Comparison of ENCODE assay signal across 22 mouse cellular contexts in genomic region chr12:56804487-56804886, GRCm38 (mm10).
DNase-seq lines count a peak whose midpoint lies in the region; ATAC-seq lines count a peak whose summit lies in the region.
"Had no signal": no experiment of that assay in that cellular context is flagged by ENCODE, and none has a peak within 500 bp of the region (broad histone marks: within the 10 kb centered on the region; RNA-seq: fewer than 3 reads in every experiment).

No protein-coding gene starts in this region.

- no peak overlapping the region for H3K4me2 ChIP-seq in kidney, embryonic 16.5 days (replicated peaks; ENCODE audit: low read depth, low read length)
- H3K4me2 ChIP-seq in embryonic facial prominence, embryonic 12.5 days (replicated peaks), result no peak overlapping the region
- H3K4me2 ChIP-seq: embryonic facial prominence, embryonic 15.5 days; heart, embryonic 13.5 days; hindbrain, embryonic 14.5 days; liver, embryonic 12.5 days had no signal

- H3K27me3 ChIP-seq in kidney, embryonic 16.5 days (ENCODE audit: insufficient read depth, low read length), result no peaks in the 10 kb centered on the region
- H3K27me3 ChIP-seq in embryonic facial prominence, embryonic 12.5 days, result no peaks in the 10 kb centered on the region
- H3K27me3 ChIP-seq: embryonic facial prominence, embryonic 15.5 days; heart, embryonic 13.5 days; liver, embryonic 12.5 days; megakaryocyte, embryonic 14.5 days had no signal

- H3K27ac ChIP-seq in kidney, embryonic 16.5 days (ENCODE audit: low read length), result no peak overlapping the region
- H3K27ac ChIP-seq in embryonic facial prominence, embryonic 12.5 days, result no peak overlapping the region
- H3K27ac ChIP-seq: embryonic facial prominence, embryonic 15.5 days; gastrocnemius, adult 2 months; heart, embryonic 13.5 days; hindbrain, embryonic 14.5 days; liver, embryonic 12.5 days; stomach, postnatal 0 days had no signal

- H3K9ac ChIP-seq in kidney, embryonic 16.5 days (replicated peaks; ENCODE audit: low read length), result no peak overlapping the region
- H3K9ac ChIP-seq in embryonic facial prominence, embryonic 12.5 days, result no peak overlapping the region
- H3K9ac ChIP-seq: embryonic facial prominence, embryonic 15.5 days; heart, embryonic 13.5 days; hindbrain, embryonic 14.5 days; liver, embryonic 12.5 days had no signal

- DNase-seq in kidney, adult 8-10 months, result no peak
- DNase-seq in retina, postnatal 1 day, result peak; percentile 59
- DNase-seq in retina, embryonic 14.5 days (ENCODE audit: low spot score), result no peak
- DNase-seq in adrenal gland, adult 2 months, result no peak
- no peak for DNase-seq in left cerebral cortex, adult 9 months (ENCODE audit: low spot score in 2 of 2)
- DNase-seq: adrenal gland, postnatal 25 days; cerebellum, adult 11-12 months; cerebellum, postnatal 25 days; gastrocnemius, adult 2 months; heart, postnatal 36 days; kidney, postnatal 25 days; right cerebral cortex, adult 18-20 months had no signal

- peak; percentile 67 for ATAC-seq in kidney, embryonic 16.5 days (ENCODE audit: low FRiP score, low TSS enrichment)
- ATAC-seq in embryonic facial prominence, embryonic 12.5 days (ENCODE audit: insufficient number of reproducible peaks, insufficient read depth, low FRiP score, low TSS enrichment), result 0 out of 2 replicates have a peak, but pooled peaks have one; percentile 41
- ATAC-seq: liver, embryonic 12.5 days; lung, postnatal 0 days; midbrain, embryonic 16.5 days had no signal

- H3K9me3 ChIP-seq in kidney, embryonic 16.5 days (ENCODE audit: low read length), result no peaks in the 10 kb centered on the region
- H3K9me3 ChIP-seq in embryonic facial prominence, embryonic 12.5 days, result no peaks in the 10 kb centered on the region
- H3K9me3 ChIP-seq: embryonic facial prominence, embryonic 15.5 days; heart, embryonic 13.5 days; liver, embryonic 12.5 days had no signal

- 18% methylated on average over 3 of the region's 3 CpGs for WGBS in kidney, embryonic 16.5 days
- 40% methylated on average over 3 of the region's 3 CpGs for WGBS in embryonic facial prominence, embryonic 12.5 days

- no peaks in the 10 kb centered on the region for H3K4me1 ChIP-seq in kidney, embryonic 16.5 days (ENCODE audit: insufficient read depth, low read length)
- H3K4me1 ChIP-seq in embryonic facial prominence, embryonic 12.5 days, result no peaks in the 10 kb centered on the region
- H3K4me1 ChIP-seq: embryonic facial prominence, embryonic 15.5 days; heart, embryonic 13.5 days; liver, embryonic 12.5 days; megakaryocyte, embryonic 14.5 days had no signal

- H3K36me3 ChIP-seq in kidney, embryonic 16.5 days (ENCODE audit: insufficient read depth, low read length), result no peaks in the 10 kb centered on the region
- H3K36me3 ChIP-seq in embryonic facial prominence, embryonic 12.5 days, result no peaks in the 10 kb centered on the region
- H3K36me3 ChIP-seq: embryonic facial prominence, embryonic 15.5 days; heart, embryonic 13.5 days; liver, embryonic 12.5 days had no signal

- H3K4me3 ChIP-seq in kidney, embryonic 16.5 days (ENCODE audit: low read length), result no peak overlapping the region
- H3K4me3 ChIP-seq in embryonic facial prominence, embryonic 12.5 days, result no peak overlapping the region
- H3K4me3 ChIP-seq: embryonic facial prominence, embryonic 15.5 days; gastrocnemius, adult 2 months; heart, embryonic 13.5 days; liver, embryonic 12.5 days; megakaryocyte, embryonic 14.5 days had no signal
